Mouse (Mus musculus) bone marrow, adult 2 months (tissue): Measurements from ENCODE around the gene C330021F23Rik. TPM values are rescaled to one million over a fixed set of nuclear protein-coding genes. Genes with fewer than 3 reads are reported as not detected.
"Not testable (repeated sequence)": the region's sequence is repeated elsewhere in the genome, so short reads cannot be mapped to it uniquely, and the experiment has no call there.

Source experiments
- H3K27ac ChIP-seq: fragments of 200-500 bp; 2 replicates; pipeline ENCODE4 v1.5.1; 2012; ENCODE audit warnings: low read depth, mild to moderate bottlenecking, control low read depth, inconsistent platforms, low read length; ENCODE audit not compliant: control insufficient read depth, poor library complexity, insufficient read depth
- H3K4me1 ChIP-seq: fragments of 200-500 bp; 2 replicates; pipeline ENCODE4 v1.6.1; 2011; ENCODE audit warnings: low read length; ENCODE audit not compliant: control insufficient read depth, insufficient read depth
- H3K4me3 ChIP-seq: fragments of 200-500 bp; replicated peaks from 2 replicates; pipeline ENCODE3; 2011; ENCODE audit warnings: mild to moderate bottlenecking, low read depth, low read length, control low read depth; ENCODE audit not compliant: control insufficient read depth
- CTCF ChIP-seq: fragments of 200-500 bp; IDR thresholded peaks from 2 replicates; pipeline ENCODE4 v1.5.1; 2011; ENCODE audit warnings: low read length, control low read depth; ENCODE audit not compliant: control insufficient read depth, insufficient read depth
- POLR2A ChIP-seq: fragments of 200-500 bp; IDR thresholded peaks from 2 replicates; pipeline ENCODE4 v1.6.1; 2011; ENCODE audit warnings: low read depth, mild to moderate bottlenecking, control low read depth, low read length, borderline replicate concordance; ENCODE audit not compliant: control insufficient read depth
- WGBS: fragments of 180-500 bp; shearing (Covaris S2); methylation state at CpG from one replicate; pipeline ENCODE4 v1.1.7; 2018; 5-methylcytosine and 5-hydroxymethylcytosine counted together
- polyA plus RNA-seq: library from polyadenylated mRNA; stranded (reverse); fragments of >200 nt; gene quantifications from 2 replicates; pipeline ENCODE4 v1.2.4, GENCODE M21; 2011; ENCODE audit warnings: low replicate concordance; ENCODE audit not compliant: missing spikeins, insufficient read depth, insufficient read length

C330021F23Rik gene
- polyA plus RNA-seq, 1 experiment = not detected

DNA sequence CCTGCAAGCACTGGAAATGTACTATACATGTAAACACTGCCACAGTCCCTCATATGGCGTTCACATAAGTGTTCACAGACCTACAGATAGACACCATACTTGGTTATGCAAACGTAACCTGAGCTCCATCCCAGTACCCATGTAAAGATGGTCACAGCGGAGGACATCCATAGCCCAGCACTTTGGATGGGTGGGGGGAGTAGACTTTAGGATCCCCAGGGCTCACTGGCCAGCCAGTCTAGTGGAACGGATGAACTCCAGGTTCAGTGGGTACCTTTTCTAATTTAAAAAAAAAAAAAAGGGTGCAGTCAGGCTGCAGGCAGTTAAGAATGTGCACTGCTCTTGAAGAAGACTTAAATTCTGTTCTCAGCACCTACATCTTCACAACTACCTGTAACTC lies 27.7 kb upstream of the C330021F23Rik start:
- 90% methylated on average over 4 of the region's 4 CpGs for WGBS
- H3K4me3 ChIP-seq = no peak overlapping the region
- H3K27ac ChIP-seq = no peak overlapping the region
- TF ChIP-seq CTCF (no peak), POLR2A (no peak)
- H3K4me1 ChIP-seq = no peaks in the 10 kb centered on the region

- Histone ChIP-seq H3K4me3 (no peak overlapping the region), H3K27ac (no peak overlapping the region), H3K4me1 (no peaks in the 10 kb centered on the region)
- 90% methylated on average over 2 of the region's 2 CpGs for WGBS
- TF ChIP-seq POLR2A = no peak
Observed at GRCm38 (mm10) chr8:3546511-3546910, 21.3 kb upstream of the C330021F23Rik start.

DNA sequence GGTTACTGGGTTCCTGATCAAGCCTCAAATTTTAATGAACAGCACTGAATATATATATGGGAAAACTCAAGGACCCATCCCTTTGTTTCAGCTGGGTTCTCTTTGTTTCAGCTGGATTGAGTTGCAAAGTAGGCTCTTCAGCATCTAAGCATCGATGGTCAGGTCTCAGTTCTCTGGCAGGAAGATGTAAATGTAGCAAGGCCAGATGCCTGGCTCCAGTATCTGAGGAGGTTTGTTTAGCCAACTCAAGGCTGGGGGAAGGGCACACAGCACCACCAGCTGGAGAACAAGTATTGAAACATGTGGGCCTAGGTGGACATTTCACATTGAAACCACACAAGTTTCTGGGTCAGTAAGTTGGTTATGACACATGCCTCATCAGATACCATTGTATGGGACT lies 15.6 kb upstream of the C330021F23Rik start:
- Histone ChIP-seq H3K4me1 (no peaks in the 10 kb centered on the region; the same call in 1 of the 2 replicates), H3K27ac (no peak overlapping the region), H3K4me3 (no peak overlapping the region)
- TF ChIP-seq POLR2A = no peak
- 98% methylated on average over 1 of the region's 1 CpGs for WGBS

GRCm38 (mm10) chr8:3556114-3556513 lies 11.7 kb upstream of the C330021F23Rik start:
- TF ChIP-seq CTCF (no peak), POLR2A (no peak)
- 63% methylated on average over 4 of the region's 4 CpGs for WGBS
- H3K27ac ChIP-seq = no peak overlapping the region

GRCm38 (mm10) chr8:3568378-3568777 lies 588 bp downstream of the C330021F23Rik start:
- Histone ChIP-seq H3K27ac (no peak overlapping the region), H3K4me1 (no peaks in the 10 kb centered on the region), H3K4me3 (no peak overlapping the region)
- TF ChIP-seq CTCF (no peak), POLR2A (no peak)
- 41% methylated on average over 7 of the region's 7 CpGs for whole genome bisulfite sequencing

More at GRCm38 (mm10) chr8:3556114-3556513, 11.7 kb upstream of the C330021F23Rik start:
- Histone ChIP-seq H3K4me3 (no peak overlapping the region), H3K4me1 (no peaks in the 10 kb centered on the region; the same call in 1 of the 2 replicates)

DNA sequence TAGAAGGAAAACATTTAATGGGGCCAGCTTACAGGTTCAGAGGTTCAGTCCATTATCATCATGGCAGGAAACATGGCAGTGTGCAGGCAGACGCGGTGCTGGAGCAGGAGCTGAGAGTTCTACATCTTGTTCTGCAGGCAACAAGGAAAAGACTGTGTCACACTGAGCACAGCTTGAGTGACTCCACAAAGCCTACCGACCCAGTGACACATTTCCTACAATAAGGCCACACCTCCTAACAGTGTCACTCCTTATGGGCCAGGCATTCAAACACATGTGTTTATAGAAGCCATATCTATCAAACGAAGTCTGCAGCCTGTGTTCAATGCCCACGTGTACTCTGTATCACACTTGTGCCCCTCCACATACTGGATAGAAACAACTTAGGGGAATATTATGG lies 2.0 kb downstream of the C330021F23Rik start:
- no peaks in the 10 kb centered on the region for H3K4me1 ChIP-seq
- WGBS = 71% methylated on average over 5 of the region's 5 CpGs
- TF ChIP-seq POLR2A (no peak), CTCF (no peak)

GRCm38 (mm10) chr8:3574546-3574945 lies 6.8 kb downstream of the C330021F23Rik start:
- H3K4me3 ChIP-seq = no peak overlapping the region
- 87% methylated on average over 3 of the region's 3 CpGs for WGBS
- no peak for TF ChIP-seq POLR2A

More for the DNA sequence above, 2.0 kb downstream of the C330021F23Rik start:
- no peak overlapping the region for H3K4me3 ChIP-seq
- no peak overlapping the region for H3K27ac ChIP-seq

DNA sequence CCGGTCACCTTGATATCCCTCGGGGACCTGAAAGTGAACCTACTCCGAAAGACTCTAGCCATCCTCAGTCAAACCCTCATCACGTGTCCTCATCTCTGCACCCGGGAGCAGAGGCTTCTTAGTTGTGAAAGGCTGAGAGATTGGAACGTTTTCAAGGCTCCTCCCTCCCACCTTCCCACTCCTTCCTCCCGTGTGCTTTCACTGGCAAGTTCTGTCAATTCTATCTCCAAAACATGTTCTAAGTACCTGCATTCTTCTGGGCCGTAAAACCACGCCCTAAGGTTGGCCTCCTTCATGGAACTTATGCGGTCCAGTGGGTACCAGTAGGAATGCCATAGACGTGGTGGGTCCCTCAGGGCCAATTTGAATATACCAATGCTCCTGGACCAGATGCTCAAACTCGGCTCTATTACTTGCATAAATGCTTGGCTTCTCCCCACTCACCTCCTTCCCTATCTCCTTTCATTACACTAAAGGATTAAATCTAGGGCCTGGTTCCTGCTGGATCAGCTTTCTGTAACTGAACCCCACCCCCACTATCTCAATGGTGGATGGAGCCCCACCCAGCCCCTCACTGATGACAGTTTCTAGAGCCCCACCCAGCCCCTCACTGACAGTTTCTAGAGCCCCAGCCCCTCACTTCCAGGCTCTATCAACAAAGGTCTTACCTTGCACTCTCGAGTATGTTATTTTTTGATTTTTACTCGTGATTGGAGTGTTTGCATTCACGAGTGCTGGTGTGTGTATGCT lies 8.6 kb downstream of the C330021F23Rik start:
- no peak overlapping the region for H3K27ac ChIP-seq
- H3K4me3 ChIP-seq = no peak overlapping the region
- 65% methylated on average over 15 of the region's 15 CpGs for WGBS
- no peaks in the 10 kb centered on the region for H3K4me1 ChIP-seq
- no peak for TF ChIP-seq POLR2A

More at GRCm38 (mm10) chr8:3574546-3574945, 6.8 kb downstream of the C330021F23Rik start:
- Histone ChIP-seq H3K4me1 (no peaks in the 10 kb centered on the region), H3K27ac (no peak overlapping the region)

GRCm38 (mm10) chr8:3579390-3580364 lies 11.9 kb downstream of the C330021F23Rik start:
- WGBS = 83% methylated on average over 9 of the region's 9 CpGs
- H3K4me3 ChIP-seq = no peak overlapping the region
- H3K27ac ChIP-seq = no peak overlapping the region
- TF ChIP-seq CTCF (no peak), POLR2A (no peak)
- no peaks in the 10 kb centered on the region for H3K4me1 ChIP-seq

GRCm38 (mm10) chr8:3581961-3582360 lies 14.2 kb downstream of the C330021F23Rik start:
- not testable (repeated sequence) for H3K4me3 ChIP-seq, H3K4me1 ChIP-seq, H3K27ac ChIP-seq
- 83% methylated on average over 3 of the region's 3 CpGs for WGBS
